Mouse (Mus musculus): ENCODE measurements around the gene Vamp8.
A peak's percentile ranks its signal among the peaks of the same experiment; 100 is the strongest.

Vamp8 gene

GRCm38 (mm10) chr6:72354025-72354424 is 36.5 kb downstream of the Vamp8 start:
- DNase-seq (ENCODE audit: low read depth, low spot score) = no peak

- DNase-seq (ENCODE audit: low read depth, low spot score) = no peak
These were observed 37.7 kb downstream of the Vamp8 start for GRCm38 (mm10) chr6:72352636-72353405.

DNA sequence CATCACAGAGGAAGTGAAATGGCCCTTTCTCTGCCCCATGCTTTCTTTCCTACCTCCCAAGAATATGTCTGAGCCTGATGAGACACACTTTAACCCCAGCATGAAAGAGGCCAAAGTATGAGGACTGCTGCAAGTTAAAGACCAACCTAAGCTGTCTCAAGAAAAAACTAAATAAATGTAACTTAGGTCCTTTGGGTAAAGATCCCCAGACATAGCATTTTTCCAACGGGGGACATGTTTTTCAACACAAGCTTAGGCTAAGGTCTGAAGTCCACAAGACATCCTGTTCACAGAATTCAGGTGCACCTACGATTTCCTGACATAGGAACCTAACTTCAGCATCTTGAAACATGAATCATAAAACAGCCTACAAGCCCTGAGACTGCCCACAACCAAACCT is 40.3 kb downstream of the Vamp8 start:
- no peak for DNase-seq (ENCODE audit: low read depth, low spot score)

DNA sequence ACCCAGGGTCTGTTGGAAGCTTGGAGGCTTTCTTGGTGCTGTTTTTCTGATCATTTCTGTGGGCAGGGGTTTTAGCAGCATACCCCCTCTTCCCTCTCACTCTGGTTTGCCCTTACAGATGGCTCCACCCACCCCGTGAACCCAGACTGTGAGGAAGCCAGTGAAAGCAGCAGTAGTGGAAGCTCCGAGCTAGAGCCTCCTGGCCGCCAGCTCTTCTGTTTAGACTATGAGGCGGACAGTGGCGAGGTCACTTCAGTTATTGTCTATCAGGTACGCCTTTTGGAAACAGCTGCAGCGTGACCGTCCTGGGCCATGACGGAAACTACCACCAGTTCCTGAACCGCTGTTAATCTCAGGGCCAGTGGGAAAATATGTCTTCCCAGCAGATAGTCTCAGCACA is 42.1 kb downstream of the Vamp8 start:
- no peak for DNase-seq (ENCODE audit: low read depth, low spot score)

- DNase-seq (ENCODE audit: low read depth, low spot score) = peak; percentile 73
These were observed 43.1 kb downstream of the Vamp8 start, which contains the start of gene 0610030E20Rik for GRCm38 (mm10) chr6:72347166-72347941. 0610030E20Rik (plus strand) TSS chr6:72347317.

- DNase-seq (ENCODE audit: low read depth, low spot score) = no peak
These were observed 44.2 kb downstream of the Vamp8 start for GRCm38 (mm10) chr6:72346261-72346660.

- DNase-seq (ENCODE audit: low read depth, low spot score) = no peak
These were observed 44.9 kb downstream of the Vamp8 start for GRCm38 (mm10) chr6:72345633-72346032.

DNA sequence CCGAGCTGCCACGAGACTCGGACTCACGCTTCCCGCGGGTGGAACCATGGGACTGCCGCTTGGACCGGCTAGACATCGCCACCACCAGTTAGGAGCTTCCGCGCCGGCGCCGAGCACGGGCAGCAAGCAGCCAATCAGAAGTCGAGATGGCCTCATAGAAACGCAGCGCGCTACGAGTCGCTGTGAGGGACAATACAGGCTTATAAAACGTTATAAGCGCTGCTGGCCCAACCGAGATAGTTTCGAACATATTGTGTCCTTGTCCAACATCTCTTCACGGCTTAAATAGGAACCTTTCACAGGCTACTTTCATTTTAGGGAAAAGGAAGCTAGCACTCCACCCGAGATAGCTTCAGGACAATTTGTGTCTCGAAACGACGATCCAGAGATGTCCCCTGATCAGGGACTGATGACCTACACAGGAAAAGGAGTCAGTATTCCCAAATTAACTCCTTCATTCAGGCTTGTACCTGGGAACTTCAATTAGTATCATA is 45.4 kb downstream of the Vamp8 start, which contains the start of gene Usp39:
Gene Usp39, minus strand, starts transcription at position 111 of the 494 bp plus-strand sequence.
- peak; percentile 95 for DNase-seq (ENCODE audit: low read depth, low spot score)

- DNase-seq (ENCODE audit: low read depth, low spot score) = peak; percentile 22
These were observed 46.0 kb downstream of the Vamp8 start for GRCm38 (mm10) chr6:72344396-72345073.

GRCm38 (mm10) chr6:72340481-72340880 is 50.0 kb downstream of the Vamp8 start:
- no peak for DNase-seq (ENCODE audit: low read depth, low spot score)
